Mouse (Mus musculus) cortical plate, adult 2 months (tissue): ENCODE measurements at regions not wholly inside any gene's neighbourhood (a gene's known extent, or its start where the extent isn't known, plus 50 kb on each side); places are given as distances from the start of the nearest gene placed in this dataset.

ENCODE experiments used
- H3K27ac ChIP-seq: fragments of 200-500 bp; 2 replicates; pipeline ENCODE4 v1.5.1; 2012; ENCODE audit warnings: low read length, control low read depth, inconsistent platforms; ENCODE audit not compliant: insufficient read depth
- H3K4me1 ChIP-seq: fragments of 200-500 bp; 2 replicates; pipeline ENCODE4 v1.6.1; 2011; ENCODE audit warnings: low read length; ENCODE audit not compliant: control insufficient read depth, insufficient read depth
- H3K4me3 ChIP-seq: fragments of 200-500 bp; 2 replicates; pipeline ENCODE4 v1.5.1; 2011; ENCODE audit warnings: mild to moderate bottlenecking, low read length, control low read depth; ENCODE audit not compliant: insufficient read depth
- CTCF ChIP-seq: fragments of 200-500 bp; IDR thresholded peaks from 2 replicates; pipeline ENCODE4 v1.5.1; 2011; ENCODE audit warnings: mild to moderate bottlenecking, control low read depth, low read length; ENCODE audit not compliant: insufficient read depth; ENCODE audit errors: extremely low read depth
- POLR2A ChIP-seq: fragments of 200-500 bp; IDR thresholded peaks from 2 replicates; pipeline ENCODE4 v1.6.1; 2011; ENCODE audit warnings: mild to moderate bottlenecking, low read length, control low read depth; ENCODE audit not compliant: insufficient read depth; ENCODE audit errors: extremely low read depth

- TF ChIP-seq CTCF (no peak), POLR2A (no peak)
- Histone ChIP-seq H3K27ac (no peak overlapping the region), H3K4me3 (no peak overlapping the region), H3K4me1 (no peaks in the 10 kb centered on the region)
Observed at GRCm38 (mm10) chr2:138640654-138641053, 384.3 kb downstream of the Btbd3 start.

- TF ChIP-seq POLR2A (no peak), CTCF (no peak)
- no peak overlapping the region for H3K27ac ChIP-seq
- no peak overlapping the region for H3K4me3 ChIP-seq
- no peaks in the 10 kb centered on the region for H3K4me1 ChIP-seq
Observed at GRCm38 (mm10) chr2:138641335-138641734, 385.0 kb downstream of the Btbd3 start.

GRCm38 (mm10) chr2:138648616-138649015 is 392.3 kb downstream of the Btbd3 start:
- no peak for TF ChIP-seq POLR2A
- TF ChIP-seq CTCF, result no peak
- H3K27ac ChIP-seq, result no peak overlapping the region
- H3K4me1 ChIP-seq, result no peaks in the 10 kb centered on the region
- no peak overlapping the region for H3K4me3 ChIP-seq

- Histone ChIP-seq H3K27ac (no peak overlapping the region), H3K4me1 (no peaks in the 10 kb centered on the region), H3K4me3 (no peak overlapping the region)
- TF ChIP-seq CTCF, result no peak
- no peak for TF ChIP-seq POLR2A
Observed at GRCm38 (mm10) chr2:138659376-138659775, 403.0 kb downstream of the Btbd3 start.

- Histone ChIP-seq H3K27ac (no peak overlapping the region), H3K4me1 (no peaks in the 10 kb centered on the region), H3K4me3 (no peak overlapping the region)
- no peak for TF ChIP-seq POLR2A
Observed at GRCm38 (mm10) chr2:138670307-138670706, 413.9 kb downstream of the Btbd3 start.

- H3K4me1 ChIP-seq, result no peaks in the 10 kb centered on the region
- H3K27ac ChIP-seq, result no peak overlapping the region
- H3K4me3 ChIP-seq, result no peak overlapping the region
- TF ChIP-seq CTCF (no peak), POLR2A (no peak)
Observed at GRCm38 (mm10) chr2:138674801-138675200, 418.4 kb downstream of the Btbd3 start.

- Histone ChIP-seq H3K4me3 (no peak overlapping the region), H3K27ac (no peak overlapping the region), H3K4me1 (no peaks in the 10 kb centered on the region)
- TF ChIP-seq POLR2A, result no peak
- no peak for TF ChIP-seq CTCF
Observed at GRCm38 (mm10) chr2:138675229-138676065, 419.1 kb downstream of the Btbd3 start.

- no peak overlapping the region for H3K4me3 ChIP-seq
- no peak for TF ChIP-seq POLR2A
- no peak for TF ChIP-seq CTCF
- H3K27ac ChIP-seq, result no peak overlapping the region
- no peaks in the 10 kb centered on the region for H3K4me1 ChIP-seq
Observed at GRCm38 (mm10) chr2:138688140-138688871, 431.9 kb downstream of the Btbd3 start.

- Histone ChIP-seq H3K4me3 (no peak overlapping the region), H3K27ac (no peak overlapping the region), H3K4me1 (no peaks in the 10 kb centered on the region)
- TF ChIP-seq CTCF, result no peak
- TF ChIP-seq POLR2A, result no peak
Observed at GRCm38 (mm10) chr2:138689497-138689896, 433.1 kb downstream of the Btbd3 start.

- Histone ChIP-seq H3K27ac (no peak overlapping the region), H3K4me3 (no peak overlapping the region), H3K4me1 (no peaks in the 10 kb centered on the region)
- TF ChIP-seq CTCF, result no peak
- TF ChIP-seq POLR2A, result no peak
Observed at GRCm38 (mm10) chr2:138702783-138703182, 446.4 kb downstream of the Btbd3 start.
